Mouse (Mus musculus) megakaryocyte, embryonic 14.5 days (primary cell): Measurements from ENCODE around the gene Dapk2. TPM values are rescaled to one million over a fixed set of nuclear protein-coding genes. Genes with fewer than 3 reads are reported as not detected.

Source experiments
- H3K27me3 ChIP-seq: replicated peaks from 2 replicates; pipeline ENCODE3; 2012; ENCODE audit warnings: inconsistent platforms
- H3K36me3 ChIP-seq: replicated peaks from 2 replicates; pipeline ENCODE3; 2012; ENCODE audit warnings: low read length, inconsistent platforms, mixed read lengths
- H3K4me1 ChIP-seq: 2 replicates; pipeline ENCODE4 v1.6.1; 2012; ENCODE audit warnings: inconsistent platforms
- H3K4me3 ChIP-seq: replicated peaks from 2 replicates; pipeline ENCODE3; 2012; ENCODE audit warnings: moderate library complexity, mild to moderate bottlenecking, inconsistent platforms
- H3K9me3 ChIP-seq: 2 replicates; pipeline ENCODE4 v1.6.1; 2012; ENCODE audit warnings: inconsistent platforms
- FLI1 ChIP-seq: IDR thresholded peaks from 2 replicates; pipeline ENCODE4 v1.6.1; 2012; ENCODE audit warnings: low read length, inconsistent platforms, mixed read lengths
- GATA1 ChIP-seq: IDR thresholded peaks from 3 replicates; pipeline ENCODE4 v1.6.1; 2012; ENCODE audit warnings: mixed read lengths, low read length, inconsistent platforms, borderline replicate concordance
- polyA plus RNA-seq: library from polyadenylated mRNA; stranded (reverse); fragments of >175 nt; gene quantifications from 2 replicates; pipeline ENCODE4 v1.2.3, GENCODE M21; 2012; ENCODE audit warnings: low replicate concordance; ENCODE audit not compliant: insufficient read depth

Dapk2 gene
- polyA plus RNA-seq, 1 experiment = 1.2 TPM

DNA sequence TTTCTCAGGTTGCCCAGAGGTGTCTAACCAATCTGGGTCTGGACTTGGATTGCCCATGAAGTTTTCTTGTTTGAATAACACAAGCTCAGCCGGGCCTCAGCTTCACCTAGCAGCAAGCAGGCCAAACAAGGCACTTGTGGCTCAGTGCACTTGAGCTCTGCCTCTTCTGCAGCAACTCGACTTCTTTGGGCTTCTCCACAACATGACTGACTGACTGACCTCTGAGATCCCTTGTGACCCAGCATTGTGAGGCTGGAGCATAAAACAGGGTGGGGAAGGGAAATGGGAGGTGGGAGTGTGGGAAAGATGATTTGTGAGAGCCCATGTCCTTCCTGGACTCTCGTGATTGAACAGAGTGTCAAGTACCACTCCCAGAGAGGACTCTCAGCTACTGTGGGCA, 81.7 kb downstream of the Dapk2 start:
- peaks cover 67% of the 10 kb centered on the region for H3K4me1 ChIP-seq
- no peak overlapping the region for H3K4me3 ChIP-seq
- H3K9me3 ChIP-seq = peaks cover 13% of the 10 kb centered on the region
- no peak for TF ChIP-seq GATA1
- no peak for TF ChIP-seq FLI1
- H3K36me3 ChIP-seq = peaks cover 7% of the 10 kb centered on the region
- peaks cover 27% of the 10 kb centered on the region for H3K27me3 ChIP-seq

DNA sequence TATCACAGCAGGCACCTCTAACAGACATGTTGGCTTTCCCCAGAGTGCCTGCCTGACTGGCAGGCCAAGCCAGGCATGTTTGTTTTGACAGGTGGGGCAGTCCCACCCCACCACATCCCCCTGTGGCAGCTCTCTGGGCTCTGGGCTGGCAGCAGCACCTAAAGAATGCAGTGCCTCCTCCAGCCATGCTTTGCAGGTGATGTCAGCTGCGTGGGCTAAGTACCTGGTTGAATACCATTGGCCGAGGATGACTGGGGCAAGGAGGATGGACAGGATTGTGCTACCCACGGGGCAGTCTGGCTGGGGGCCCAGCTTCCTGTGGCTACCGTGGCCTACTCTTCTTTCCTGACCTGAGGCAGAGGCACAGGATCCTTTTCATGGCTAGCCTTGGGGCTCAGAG, 82.5 kb downstream of the Dapk2 start:
- H3K9me3 ChIP-seq = peaks cover 5% of the 10 kb centered on the region
- peaks cover 68% of the 10 kb centered on the region for H3K4me1 ChIP-seq
- H3K4me3 ChIP-seq = peak overlapping the region; percentile 38
- TF ChIP-seq FLI1 = no peak
- H3K36me3 ChIP-seq = peaks cover under 1% of the 10 kb centered on the region
- H3K27me3 ChIP-seq = peaks cover 18% of the 10 kb centered on the region

DNA sequence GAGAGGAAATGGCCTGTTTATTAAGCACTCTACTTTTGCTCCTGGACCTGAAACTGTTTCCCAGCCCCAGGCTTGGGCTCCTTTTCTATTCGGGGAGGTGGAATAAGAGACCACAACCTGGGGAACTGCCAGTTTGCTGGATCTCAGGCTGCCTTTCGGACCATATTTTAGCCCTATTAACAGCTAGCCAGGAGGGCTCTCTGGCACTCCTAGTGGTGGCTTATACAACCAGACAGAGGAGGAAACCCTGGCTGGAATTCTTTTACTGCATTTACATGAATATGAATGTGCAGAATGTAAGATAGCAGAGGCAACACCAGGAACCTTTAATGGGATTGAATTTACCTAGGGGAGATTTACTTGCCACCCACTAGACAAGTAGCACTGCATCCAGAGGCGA, 83.0 kb downstream of the Dapk2 start:
- H3K27me3 ChIP-seq = peaks cover 14% of the 10 kb centered on the region
- H3K9me3 ChIP-seq = no peaks in the 10 kb centered on the region; the same call in 1 of the 2 replicates
- no peak overlapping the region for H3K4me3 ChIP-seq
- TF ChIP-seq FLI1 (no peak), GATA1 (no peak)
- H3K4me1 ChIP-seq = peaks cover 73% of the 10 kb centered on the region
- H3K36me3 ChIP-seq = no peaks in the 10 kb centered on the region

- Histone ChIP-seq H3K4me1 (peaks cover 73% of the 10 kb centered on the region), H3K27me3 (peaks cover 12% of the 10 kb centered on the region), H3K4me3 (no peak overlapping the region), H3K36me3 (no peaks in the 10 kb centered on the region), H3K9me3 (no peaks in the 10 kb centered on the region)
- TF ChIP-seq FLI1 (no peak), GATA1 (no peak)
Measured at GRCm38 (mm10) chr9:66241722-66242121, 83.7 kb downstream of the Dapk2 start.

DNA sequence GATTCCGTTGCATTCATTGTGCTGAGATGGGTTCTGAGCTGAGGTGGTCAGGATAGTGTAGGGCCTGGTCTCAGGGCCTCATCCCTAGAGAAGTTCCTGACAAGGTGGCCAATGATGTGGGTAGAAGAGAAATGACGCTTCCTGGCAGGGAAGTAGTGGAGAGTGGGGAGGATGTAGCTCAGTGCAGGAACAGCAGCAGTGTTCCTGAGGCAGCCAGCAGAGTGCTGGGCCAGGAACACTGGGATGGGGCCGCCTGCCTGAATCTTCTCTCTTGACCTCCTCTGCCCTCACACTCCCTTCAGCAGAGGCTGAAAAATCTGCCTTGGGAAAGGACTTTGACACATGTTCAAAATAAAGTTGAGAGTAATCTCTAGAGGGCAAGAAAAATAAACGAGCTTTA, 85.2 kb downstream of the Dapk2 start:
- H3K27me3 ChIP-seq = peaks cover 8% of the 10 kb centered on the region
- no peak for TF ChIP-seq GATA1
- TF ChIP-seq FLI1 = no peak
- H3K4me3 ChIP-seq = no peak overlapping the region
- H3K9me3 ChIP-seq = no peaks in the 10 kb centered on the region
- no peaks in the 10 kb centered on the region for H3K36me3 ChIP-seq
- H3K4me1 ChIP-seq = peaks cover 66% of the 10 kb centered on the region

DNA sequence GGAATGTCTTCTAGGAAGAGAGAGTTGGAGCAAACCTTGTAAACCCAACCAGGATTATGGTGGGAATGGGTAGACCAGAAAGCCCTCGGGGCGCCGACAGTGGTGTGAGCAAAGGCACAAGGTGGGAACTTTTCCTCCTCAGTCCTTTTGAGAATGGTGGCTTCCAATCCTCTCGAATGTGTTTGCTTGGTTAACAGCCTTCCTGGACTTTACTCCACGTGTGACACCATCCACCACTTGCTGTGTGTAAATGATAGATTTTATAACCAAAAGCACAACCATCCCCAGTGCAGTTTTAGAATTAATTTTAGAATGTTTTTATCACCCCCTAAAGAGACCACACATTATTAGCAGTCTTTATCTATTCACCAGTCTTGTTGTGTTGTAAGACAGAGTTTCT, 86.1 kb downstream of the Dapk2 start:
- H3K36me3 ChIP-seq = no peaks in the 10 kb centered on the region
- no peaks in the 10 kb centered on the region for H3K9me3 ChIP-seq
- peaks cover 9% of the 10 kb centered on the region for H3K27me3 ChIP-seq
- no peak overlapping the region for H3K4me3 ChIP-seq
- peaks cover 58% of the 10 kb centered on the region for H3K4me1 ChIP-seq
- TF ChIP-seq FLI1 = no peak
- TF ChIP-seq GATA1 = no peak

GRCm38 (mm10) chr9:66245707-66246106, 87.7 kb downstream of the Dapk2 start:
- TF ChIP-seq GATA1 = no peak
- no peak for TF ChIP-seq FLI1
- no peaks in the 10 kb centered on the region for H3K36me3 ChIP-seq
- no peak overlapping the region for H3K4me3 ChIP-seq
- H3K4me1 ChIP-seq = peaks cover 46% of the 10 kb centered on the region
- H3K9me3 ChIP-seq = no peaks in the 10 kb centered on the region
- peaks cover 19% of the 10 kb centered on the region for H3K27me3 ChIP-seq

DNA sequence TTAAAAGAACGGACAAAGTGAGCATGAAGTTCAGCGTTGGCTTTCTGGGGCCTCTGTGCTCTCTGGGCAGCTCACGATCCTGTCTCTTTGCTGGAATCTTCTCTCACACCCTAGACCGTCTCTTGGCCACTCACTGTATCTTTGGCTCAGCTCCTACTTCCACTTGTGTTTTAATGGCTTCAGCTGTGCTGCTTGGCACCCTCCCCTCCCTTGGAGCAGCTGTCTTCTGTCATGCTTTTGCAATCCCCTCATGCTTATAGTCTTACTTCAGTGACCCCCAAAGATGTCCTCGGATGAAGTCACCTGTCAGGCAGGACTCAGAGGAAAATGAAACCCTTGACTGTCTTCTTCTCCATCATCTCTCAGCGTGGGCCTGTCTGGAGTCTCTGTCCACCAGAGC, 91.3 kb downstream of the Dapk2 start:
- H3K36me3 ChIP-seq = no peaks in the 10 kb centered on the region
- TF ChIP-seq GATA1 (no peak), FLI1 (no peak)
- no peak overlapping the region for H3K4me3 ChIP-seq
- H3K27me3 ChIP-seq = peaks cover 36% of the 10 kb centered on the region
- H3K4me1 ChIP-seq = peaks cover 28% of the 10 kb centered on the region
- H3K9me3 ChIP-seq = no peaks in the 10 kb centered on the region

GRCm38 (mm10) chr9:66251159-66251691, 93.2 kb downstream of the Dapk2 start:
- Histone ChIP-seq H3K27me3 (peaks cover 51% of the 10 kb centered on the region), H3K9me3 (no peaks in the 10 kb centered on the region), H3K4me3 (no peak overlapping the region), H3K4me1 (peaks cover 17% of the 10 kb centered on the region), H3K36me3 (no peaks in the 10 kb centered on the region)
- TF ChIP-seq GATA1 (no peak), FLI1 (no peak)

DNA sequence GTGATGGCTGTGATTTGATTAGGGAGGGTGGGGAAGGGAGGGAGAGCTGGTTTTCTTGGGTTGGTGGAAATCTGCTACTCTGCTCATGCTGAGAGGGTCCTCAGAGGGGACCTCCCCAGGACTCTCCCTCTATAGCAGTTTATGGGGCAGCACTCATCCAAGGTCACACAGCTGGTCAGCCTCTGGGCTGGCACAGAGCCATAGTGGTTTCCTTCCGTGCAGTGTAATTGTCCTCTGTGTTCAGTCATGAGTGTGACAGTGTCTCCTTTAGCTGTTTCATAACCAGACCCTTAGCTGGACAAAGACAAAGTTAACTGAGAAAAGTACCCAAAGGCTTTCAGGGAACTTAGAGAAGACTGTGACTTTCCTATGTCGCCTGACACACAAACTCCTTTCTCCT, 103.7 kb downstream of the Dapk2 start:
- Histone ChIP-seq H3K4me1 (peaks cover 48% of the 10 kb centered on the region), H3K27me3 (peaks cover 23% of the 10 kb centered on the region), H3K4me3 (no peak overlapping the region), H3K9me3 (no peaks in the 10 kb centered on the region), H3K36me3 (no peaks in the 10 kb centered on the region)
- TF ChIP-seq FLI1 (no peak), GATA1 (no peak)

GRCm38 (mm10) chr9:66263701-66264100, 105.7 kb downstream of the Dapk2 start:
- Histone ChIP-seq H3K9me3 (no peaks in the 10 kb centered on the region), H3K4me3 (no peak overlapping the region), H3K4me1 (peaks cover 59% of the 10 kb centered on the region)

More at GRCm38 (mm10) chr9:66263701-66264100, 105.7 kb downstream of the Dapk2 start:
- H3K36me3 ChIP-seq = no peaks in the 10 kb centered on the region
- TF ChIP-seq FLI1 = no peak
- no peak for TF ChIP-seq GATA1
- H3K27me3 ChIP-seq = peaks cover 17% of the 10 kb centered on the region
